Mouse (Mus musculus) hindbrain, embryonic 16.5 days (tissue): ENCODE measurements around the gene Tnk1. TPM values are rescaled to one million over a fixed set of nuclear protein-coding genes. Genes with fewer than 3 reads are reported as not detected.
A peak's percentile ranks its signal among the peaks of the same experiment; 100 is the strongest.

ENCODE experiments used
- ATAC-seq: fragments of 200-750 bp; cut with Nextera tagmentation; 2 replicates; pipeline ENCODE4 v1.8.0; 2017; ENCODE audit warnings: moderate TSS enrichment, moderate library complexity
- H3K27ac ChIP-seq: fragments of 300-500 bp; sonication (generic); 2 replicates; pipeline ENCODE4 v1.5.1; 2014; ENCODE audit warnings: low read depth, mild to moderate bottlenecking, control low read depth, low read length, moderate library complexity
- H3K27me3 ChIP-seq: fragments of 300-500 bp; sonication (generic); replicated peaks from 2 replicates; pipeline ENCODE4 v1.6.1; 2014; ENCODE audit warnings: low read length; ENCODE audit not compliant: control insufficient read depth, insufficient read depth
- H3K36me3 ChIP-seq: fragments of 300-500 bp; sonication (generic); 2 replicates; pipeline ENCODE4 v1.6.1; 2014; ENCODE audit warnings: mild to moderate bottlenecking, low read length, moderate library complexity, mixed read lengths; ENCODE audit not compliant: control insufficient read depth, insufficient read depth
- H3K4me1 ChIP-seq: fragments of 300-500 bp; sonication (generic); 2 replicates; pipeline ENCODE4 v1.6.1; 2014; ENCODE audit warnings: low read depth, low read length; ENCODE audit not compliant: control insufficient read depth, insufficient read depth
- H3K4me2 ChIP-seq: fragments of 300-500 bp; sonication (generic); 2 replicates; pipeline ENCODE4 v1.6.1; 2014; ENCODE audit warnings: mild to moderate bottlenecking, low read length, control low read depth, moderate library complexity
- H3K4me3 ChIP-seq: fragments of 300-500 bp; sonication (generic); 2 replicates; pipeline ENCODE4 v1.5.1; 2014; ENCODE audit warnings: mild to moderate bottlenecking, low read length, control low read depth, moderate library complexity
- H3K9ac ChIP-seq: fragments of 300-500 bp; sonication (generic); 2 replicates; pipeline ENCODE4 v1.6.1; 2014; ENCODE audit warnings: low read depth, mild to moderate bottlenecking, control low read depth, low read length, moderate library complexity
- H3K9me3 ChIP-seq: fragments of 300-500 bp; sonication (generic); 2 replicates; pipeline ENCODE4 v1.6.1; 2014; ENCODE audit warnings: mild to moderate bottlenecking, low read length, moderate library complexity; ENCODE audit not compliant: control insufficient read depth
- WGBS: fragments of 180-500 bp; shearing (Covaris S2); extraction: QIAGEN DNeasy Blood & Tissue Kit; methylation state at CpG from one replicate; pipeline ENCODE4 v1.1.7; 2014; 5-methylcytosine and 5-hydroxymethylcytosine counted together
- polyA plus RNA-seq: library from polyadenylated mRNA; unstranded; fragments of >200 nt; fragmentation: Nextera tagmentation; extraction: Ambion mirVana; gene quantifications from 2 replicates; pipeline ENCODE4 v1.2.1, GENCODE M21; 2015

Tnk1 gene
- polyA plus RNA-seq, 1 experiment from 2014 or later: 0.13 TPM

GRCm38 (mm10) chr11:69818871-69819270 is 39.7 kb downstream of the Tnk1 start:
- Histone ChIP-seq H3K4me3 (no peak overlapping the region), H3K4me1 (no peaks in the 10 kb centered on the region), H3K9me3 (peaks cover 9% of the 10 kb centered on the region), H3K4me2 (no peak overlapping the region), H3K27ac (no peak overlapping the region), H3K36me3 (no peaks in the 10 kb centered on the region), H3K9ac (no peak overlapping the region), H3K27me3 (no peaks in the 10 kb centered on the region)
- no peak for ATAC-seq
- WGBS: 92% methylated on average over 8 of the region's 8 CpGs

DNA sequence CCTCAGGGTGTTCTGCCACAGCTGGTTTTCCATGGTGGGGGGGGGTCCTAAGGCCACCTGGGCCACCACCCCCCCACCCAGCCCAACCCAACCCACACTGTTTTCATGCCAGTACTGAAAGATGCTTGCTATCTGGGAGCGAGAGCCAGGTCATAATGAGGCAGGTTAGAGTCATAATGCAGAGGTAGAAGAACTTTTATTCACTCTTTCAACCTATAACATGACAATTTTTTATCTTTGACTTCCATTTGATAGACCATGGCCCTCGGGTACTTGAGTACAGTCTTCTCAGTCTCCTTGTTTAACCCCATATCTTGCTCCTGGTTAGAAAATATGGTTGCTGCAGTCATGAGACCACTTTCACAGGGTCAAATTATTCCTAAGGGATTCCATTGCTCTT is 40.2 kb downstream of the Tnk1 start, which contains the start of gene Spem2:
Gene Spem2 (minus strand): TSS at position 101 of the 400 bp plus-strand sequence.
- no peak within 1 kb of the TSS for H3K27ac ChIP-seq
- no peaks in the 10 kb centered on the region for H3K27me3 ChIP-seq
- H3K4me2 ChIP-seq: no peak within 1 kb of the TSS
- peaks cover 9% of the 10 kb centered on the region for H3K9me3 ChIP-seq
- ATAC-seq: no peak
- H3K36me3 ChIP-seq: no peaks in the 10 kb centered on the region
- 75% methylated on average over 2 of the region's 2 CpGs for WGBS
- H3K9ac ChIP-seq: no peak within 1 kb of the TSS
- H3K4me3 ChIP-seq: no peak within 1 kb of the TSS
- H3K4me1 ChIP-seq: no peaks in the 10 kb centered on the region

- H3K4me3 ChIP-seq: no peak overlapping the region
- H3K4me2 ChIP-seq: no peak overlapping the region
- H3K27ac ChIP-seq: no peak overlapping the region
- H3K9me3 ChIP-seq: peaks cover 9% of the 10 kb centered on the region
- 92% methylated on average over 12 of the region's 12 CpGs for WGBS
- H3K36me3 ChIP-seq: no peaks in the 10 kb centered on the region
- H3K4me1 ChIP-seq: no peaks in the 10 kb centered on the region
- no peak overlapping the region for H3K9ac ChIP-seq
- H3K27me3 ChIP-seq: no peaks in the 10 kb centered on the region
- ATAC-seq: no peak
These were observed 42.0 kb downstream of the Tnk1 start for GRCm38 (mm10) chr11:69816520-69816919.

DNA sequence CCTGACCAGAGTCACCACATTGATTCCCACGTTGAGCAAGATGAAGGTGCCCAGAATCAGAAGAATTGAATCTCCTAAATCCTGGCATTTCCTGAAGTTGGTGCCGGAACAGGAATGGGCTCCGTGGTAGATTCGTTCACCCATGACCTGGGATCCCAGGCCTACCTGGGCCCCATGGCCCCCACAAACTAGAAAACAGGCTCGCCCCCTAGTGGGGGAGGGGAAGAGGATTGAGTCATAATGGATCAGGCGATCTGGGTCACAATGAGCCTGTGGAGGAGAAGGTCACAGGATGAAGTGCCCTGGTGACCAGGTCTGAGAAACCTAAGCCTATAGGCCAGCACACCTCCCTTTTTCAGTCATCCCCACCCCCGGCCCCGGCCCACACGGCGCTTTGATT is 43.4 kb downstream of the Tnk1 start, which contains the start of gene Gm39566:
Gene Gm39566 (minus strand): TSS at position 144 of the 400 bp plus-strand sequence.
- Histone ChIP-seq H3K36me3 (no peaks in the 10 kb centered on the region), H3K9me3 (peaks cover 9% of the 10 kb centered on the region), H3K9ac (no peak within 1 kb of the TSS), H3K27me3 (no peaks in the 10 kb centered on the region), H3K4me3 (no peak within 1 kb of the TSS), H3K4me1 (no peaks in the 10 kb centered on the region), H3K27ac (no peak within 1 kb of the TSS), H3K4me2 (no peak within 1 kb of the TSS)
- WGBS: 69% methylated on average over 10 of the region's 10 CpGs
- ATAC-seq: no peak

DNA sequence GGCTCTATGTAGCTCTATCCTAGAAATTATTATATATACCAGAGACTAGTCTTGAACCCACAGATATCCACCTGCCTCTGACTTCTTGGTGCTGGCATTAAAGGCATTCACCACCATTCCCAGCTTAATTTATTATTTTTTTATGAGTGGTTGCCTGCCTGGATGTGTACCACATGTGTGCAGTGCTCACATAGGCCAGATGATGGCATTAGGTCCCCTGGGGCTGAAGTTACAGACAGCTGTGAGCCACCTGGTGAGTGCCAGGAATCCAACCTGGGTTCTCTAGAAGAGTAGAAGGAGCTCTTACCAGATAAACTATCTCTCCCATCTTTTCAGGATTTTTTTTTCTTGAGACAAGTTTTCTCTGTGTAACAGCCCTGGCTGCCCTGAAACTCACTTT is 48.2 kb downstream of the Tnk1 start:
- ATAC-seq: no peak
- Histone ChIP-seq H3K27me3 (peaks cover 14% of the 10 kb centered on the region), H3K4me2 (no peak overlapping the region), H3K9ac (no peak overlapping the region), H3K36me3 (no peaks in the 10 kb centered on the region), H3K4me1 (no peaks in the 10 kb centered on the region), H3K27ac (no peak overlapping the region), H3K4me3 (no peak overlapping the region), H3K9me3 (no peaks in the 10 kb centered on the region)

DNA sequence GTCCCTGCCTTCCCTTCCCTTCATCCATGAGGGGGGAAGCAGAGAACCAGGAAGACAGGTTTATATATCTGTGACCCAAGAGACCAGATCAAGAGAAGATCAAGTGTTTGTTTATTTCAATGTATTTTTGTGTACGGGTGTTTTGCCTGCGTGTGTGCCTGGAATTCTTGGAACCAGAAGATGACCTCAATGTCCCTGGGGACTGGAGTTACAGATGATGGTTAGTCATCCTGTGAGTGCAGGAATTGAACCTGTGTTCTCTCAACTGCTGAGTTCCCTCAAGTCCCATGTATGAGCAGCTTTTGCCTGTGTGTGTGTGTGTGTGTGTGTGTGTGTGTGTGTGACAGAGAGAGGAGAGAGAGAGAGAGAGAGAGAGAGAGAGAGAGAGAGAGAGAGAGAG is 50.9 kb downstream of the Tnk1 start:
- no peak for ATAC-seq
- WGBS: 91% methylated on average over 2 of the region's 2 CpGs

GRCm38 (mm10) chr11:69806378-69806777 is 52.2 kb downstream of the Tnk1 start:
- H3K9me3 ChIP-seq: no peaks in the 10 kb centered on the region
- H3K9ac ChIP-seq: no peak overlapping the region
- no peak overlapping the region for H3K4me3 ChIP-seq
- H3K4me2 ChIP-seq: no peak overlapping the region
- no peak for ATAC-seq
- peaks cover 32% of the 10 kb centered on the region for H3K4me1 ChIP-seq
- H3K36me3 ChIP-seq: no peaks in the 10 kb centered on the region
- H3K27me3 ChIP-seq: peaks cover 21% of the 10 kb centered on the region
- no peak overlapping the region for H3K27ac ChIP-seq
- 79% methylated on average over 4 of the region's 4 CpGs for WGBS

More for the DNA sequence above, 50.9 kb downstream of the Tnk1 start:
- H3K9me3 ChIP-seq: no peaks in the 10 kb centered on the region
- no peak overlapping the region for H3K9ac ChIP-seq
- H3K4me2 ChIP-seq: no peak overlapping the region
- H3K27me3 ChIP-seq: peaks cover 21% of the 10 kb centered on the region
- no peak overlapping the region for H3K27ac ChIP-seq
- H3K4me3 ChIP-seq: no peak overlapping the region
- no peaks in the 10 kb centered on the region for H3K36me3 ChIP-seq
- H3K4me1 ChIP-seq: peaks cover 21% of the 10 kb centered on the region

- ATAC-seq: no peak
- no peak within 1 kb of the TSS for H3K27ac ChIP-seq
- H3K4me2 ChIP-seq: peak within 1 kb of the TSS; percentile 85
- no peaks in the 10 kb centered on the region for H3K9me3 ChIP-seq
- H3K27me3 ChIP-seq: peaks cover 21% of the 10 kb centered on the region
- no peaks in the 10 kb centered on the region for H3K36me3 ChIP-seq
- peaks cover 38% of the 10 kb centered on the region for H3K4me1 ChIP-seq
- 7% methylated on average over 29 of the region's 29 CpGs for WGBS
- H3K4me3 ChIP-seq: peak within 1 kb of the TSS; percentile 8
- H3K9ac ChIP-seq: peak within 1 kb of the TSS; percentile 35
These were observed 53.3 kb downstream of the Tnk1 start, which contains the start of gene Tmem102 for GRCm38 (mm10) chr11:69804972-69805909. Tmem102 (minus strand) TSS chr11:69805624.

- WGBS: 6% methylated on average over 12 of the region's 12 CpGs
- Histone ChIP-seq H3K4me3 (peak overlapping the region; percentile 8), H3K9ac (peak overlapping the region; percentile 35)
These were observed 53.9 kb downstream of the Tnk1 start for GRCm38 (mm10) chr11:69804652-69804940.

More at GRCm38 (mm10) chr11:69804652-69804940, 53.9 kb downstream of the Tnk1 start:
- Histone ChIP-seq H3K36me3 (no peaks in the 10 kb centered on the region), H3K27me3 (peaks cover 21% of the 10 kb centered on the region), H3K27ac (no peak overlapping the region), H3K4me2 (peak overlapping the region; percentile 85), H3K9me3 (no peaks in the 10 kb centered on the region), H3K4me1 (peaks cover 44% of the 10 kb centered on the region)
- ATAC-seq: no peak
